Mouse (Mus musculus) heart, postnatal 0 days (tissue): ENCODE measurements at regions not wholly inside any gene's neighbourhood (a gene's known extent, or its start where the extent isn't known, plus 50 kb on each side); places are given as distances from the start of the nearest gene placed in this dataset.

ENCODE experiments used
- ATAC-seq: fragments of 200-750 bp; cut with Nextera tagmentation; 2 replicates; pipeline ENCODE4 v1.8.0; 2017; ENCODE audit warnings: low read depth, moderate number of reproducible peaks, moderate library complexity; ENCODE audit not compliant: insufficient read depth
- DNase-seq: peaks from one replicate; pipeline ENCODE4 v3.0.0-alpha.2; 2016; ENCODE audit warnings: low spot score
- H3K27ac ChIP-seq: fragments of 300-500 bp; sonication (generic); 2 replicates; pipeline ENCODE4 v1.5.1; 2014; ENCODE audit warnings: low read depth, mild to moderate bottlenecking
- H3K27me3 ChIP-seq: fragments of 300-500 bp; sonication (generic); 2 replicates; pipeline ENCODE4 v1.6.1; 2014; ENCODE audit warnings: low read length, mixed read lengths; ENCODE audit not compliant: control insufficient read depth, insufficient read depth
- H3K36me3 ChIP-seq: fragments of 300-500 bp; sonication (generic); replicated peaks from 2 replicates; pipeline ENCODE4 v1.6.1; 2014; ENCODE audit warnings: low read length, mixed read lengths; ENCODE audit not compliant: control insufficient read depth, insufficient read depth
- H3K4me1 ChIP-seq: fragments of 300-500 bp; sonication (generic); 2 replicates; pipeline ENCODE4 v1.6.1; 2014; ENCODE audit warnings: antibody characterized with exemption; ENCODE audit not compliant: control insufficient read depth, insufficient read depth
- H3K4me2 ChIP-seq: fragments of 300-500 bp; sonication (generic); 2 replicates; pipeline ENCODE4 v1.6.1; 2014; ENCODE audit warnings: low read depth, mild to moderate bottlenecking, low read length, moderate library complexity
- H3K4me3 ChIP-seq: fragments of 300-500 bp; sonication (generic); 2 replicates; pipeline ENCODE4 v1.5.1; 2014; ENCODE audit warnings: low read depth, low read length
- H3K9ac ChIP-seq: fragments of 300-500 bp; sonication (generic); replicated peaks from 2 replicates; pipeline ENCODE4 v1.6.1; 2014; ENCODE audit warnings: low read depth, low read length, mixed read lengths
- H3K9me3 ChIP-seq: fragments of 300-500 bp; sonication (generic); replicated peaks from 2 replicates; pipeline ENCODE4 v1.6.1; 2016; ENCODE audit warnings: low read length; ENCODE audit not compliant: control insufficient read depth
- CTCF ChIP-seq: IDR thresholded peaks from 2 replicates; pipeline ENCODE4 v1.5.1; 2016; ENCODE audit warnings: antibody characterized with exemption, control low read depth, low read depth
- EP300 ChIP-seq: IDR thresholded peaks from 2 replicates; pipeline ENCODE4 v1.6.1; 2016; ENCODE audit warnings: antibody characterized with exemption, low read depth
- WGBS: fragments of 180-500 bp; shearing (Covaris S2); extraction: QIAGEN DNeasy Blood & Tissue Kit; methylation state at CpG from one replicate; pipeline ENCODE4 v1.1.7; 2014; 5-methylcytosine and 5-hydroxymethylcytosine counted together

- no peaks in the 10 kb centered on the region for H3K27me3 ChIP-seq
- H3K4me3 ChIP-seq: no peak overlapping the region
- H3K4me1 ChIP-seq: no peaks in the 10 kb centered on the region
- H3K9ac ChIP-seq: no peak overlapping the region
- DNase-seq: peak; percentile 14
- ATAC-seq: no peak
- no peaks in the 10 kb centered on the region for H3K36me3 ChIP-seq
- WGBS: 36% methylated on average over 4 of the region's 4 CpGs
- TF ChIP-seq EP300: no peak
- TF ChIP-seq CTCF: no peak
- H3K9me3 ChIP-seq: no peaks in the 10 kb centered on the region
- H3K4me2 ChIP-seq: no peak overlapping the region
- H3K27ac ChIP-seq: no peak overlapping the region
Measured at GRCm38 (mm10) chr14:101304487-101305032, 104.4 kb upstream of the Prr30 start.

DNA sequence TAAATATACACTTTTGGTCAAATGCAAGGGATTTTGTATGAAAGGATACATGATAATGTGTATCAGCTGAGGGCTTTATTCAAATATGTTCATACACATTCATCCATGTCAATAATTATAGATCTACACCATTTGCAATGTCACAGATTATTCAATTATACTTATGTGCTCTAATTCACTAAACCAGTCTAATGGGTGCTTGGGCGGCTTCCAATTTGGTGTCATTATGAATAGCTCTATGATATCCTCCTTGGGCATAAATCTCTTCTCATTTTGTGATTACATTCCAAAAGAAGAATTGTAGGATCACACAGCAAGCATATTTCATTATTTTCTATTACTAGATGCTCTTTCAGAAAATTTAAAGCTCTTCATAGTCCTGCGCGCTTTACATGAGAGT lies 97.7 kb upstream of the Prr30 start:
- no peaks in the 10 kb centered on the region for H3K9me3 ChIP-seq
- DNase-seq (no peak), ATAC-seq (no peak)
- TF ChIP-seq CTCF: no peak
- no peak for TF ChIP-seq EP300
- no peaks in the 10 kb centered on the region for H3K4me1 ChIP-seq
- H3K4me2 ChIP-seq: no peak overlapping the region
- H3K4me3 ChIP-seq: no peak overlapping the region
- no peaks in the 10 kb centered on the region for H3K27me3 ChIP-seq
- H3K27ac ChIP-seq: no peak overlapping the region
- H3K36me3 ChIP-seq: no peaks in the 10 kb centered on the region
- WGBS: 93% methylated on average over 3 of the region's 3 CpGs
- H3K9ac ChIP-seq: no peak overlapping the region

- peak; percentile 20; the same call in 1 of the 2 replicates for ATAC-seq
- no peak overlapping the region for H3K27ac ChIP-seq
- peak; percentile 57 for DNase-seq
- no peak overlapping the region for H3K4me3 ChIP-seq
- H3K27me3 ChIP-seq: no peaks in the 10 kb centered on the region
- H3K9me3 ChIP-seq: no peaks in the 10 kb centered on the region
- no peak overlapping the region for H3K9ac ChIP-seq
- H3K4me1 ChIP-seq: no peaks in the 10 kb centered on the region
- 23% methylated on average over 7 of the region's 7 CpGs for WGBS
- TF ChIP-seq EP300: no peak
- TF ChIP-seq CTCF: peak; percentile 74
- no peaks in the 10 kb centered on the region for H3K36me3 ChIP-seq
- no peak overlapping the region for H3K4me2 ChIP-seq
Measured at GRCm38 (mm10) chr14:101294693-101295092, 94.6 kb upstream of the Prr30 start.

DNA sequence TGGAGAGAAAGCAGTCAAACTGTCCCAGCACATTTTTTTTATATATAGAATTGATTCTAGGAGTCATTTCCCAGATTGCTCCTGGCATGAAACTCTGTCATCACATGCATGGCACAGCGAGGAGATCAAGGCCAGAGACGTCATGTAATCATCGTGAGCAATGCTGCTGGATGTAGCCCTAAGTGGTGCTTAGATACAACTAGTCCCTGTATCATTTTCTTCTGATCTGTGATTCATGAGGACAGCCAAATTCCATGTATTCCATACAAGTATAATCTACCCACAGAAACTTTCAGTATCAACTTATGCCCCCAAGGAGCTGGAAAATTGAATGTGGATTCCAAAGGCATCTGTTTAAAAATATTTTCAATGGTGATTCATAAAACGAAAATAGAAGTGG lies 87.6 kb upstream of the Prr30 start:
- Histone ChIP-seq H3K27me3 (no peaks in the 10 kb centered on the region), H3K36me3 (no peaks in the 10 kb centered on the region), H3K9ac (no peak overlapping the region), H3K4me3 (no peak overlapping the region), H3K9me3 (no peaks in the 10 kb centered on the region), H3K4me1 (no peaks in the 10 kb centered on the region; the same call in 1 of the 2 replicates), H3K27ac (peak overlapping the region; percentile 38; the same call in 1 of the 2 replicates), H3K4me2 (no peak overlapping the region)
- ATAC-seq: peak; percentile 44; the same call in 1 of the 2 replicates
- peak; percentile 57 for DNase-seq
- TF ChIP-seq CTCF (no peak), EP300 (no peak)
- 32% methylated on average over 4 of the region's 4 CpGs for whole genome bisulfite sequencing

GRCm38 (mm10) chr14:101269048-101269789 lies 69.1 kb upstream of the Prr30 start:
- no peak overlapping the region for H3K27ac ChIP-seq
- H3K27me3 ChIP-seq: no peaks in the 10 kb centered on the region
- ATAC-seq (no peak), DNase-seq (no peak)
- H3K4me3 ChIP-seq: no peak overlapping the region
- TF ChIP-seq EP300 (no peak), CTCF (no peak)
- 35% methylated on average over 4 of the region's 4 CpGs for WGBS
- no peaks in the 10 kb centered on the region for H3K36me3 ChIP-seq
- H3K9me3 ChIP-seq: no peaks in the 10 kb centered on the region
- no peak overlapping the region for H3K4me2 ChIP-seq
- no peak overlapping the region for H3K9ac ChIP-seq
- no peaks in the 10 kb centered on the region for H3K4me1 ChIP-seq

GRCm38 (mm10) chr14:101267536-101267935 lies 67.4 kb upstream of the Prr30 start:
- DNase-seq (no peak), ATAC-seq (no peak)
- Histone ChIP-seq H3K4me3 (no peak overlapping the region), H3K27ac (no peak overlapping the region), H3K9ac (no peak overlapping the region), H3K4me1 (0 out of 2 replicates have a peak, but pooled peaks cover 4% of the 10 kb centered on the region), H3K4me2 (no peak overlapping the region), H3K27me3 (no peaks in the 10 kb centered on the region), H3K9me3 (no peaks in the 10 kb centered on the region), H3K36me3 (no peaks in the 10 kb centered on the region)
- TF ChIP-seq CTCF: no peak
- 82% methylated on average over 2 of the region's 2 CpGs for WGBS
